Mouse (Mus musculus): Measurements from ENCODE around the gene Sash1. TPM values are rescaled to one million over a fixed set of nuclear protein-coding genes. Genes with fewer than 3 reads are reported as not detected.

Gene Sash1
- total and polyA plus RNA-seq, 3 experiments: 0.16 TPM; not detected in 2

DNA sequence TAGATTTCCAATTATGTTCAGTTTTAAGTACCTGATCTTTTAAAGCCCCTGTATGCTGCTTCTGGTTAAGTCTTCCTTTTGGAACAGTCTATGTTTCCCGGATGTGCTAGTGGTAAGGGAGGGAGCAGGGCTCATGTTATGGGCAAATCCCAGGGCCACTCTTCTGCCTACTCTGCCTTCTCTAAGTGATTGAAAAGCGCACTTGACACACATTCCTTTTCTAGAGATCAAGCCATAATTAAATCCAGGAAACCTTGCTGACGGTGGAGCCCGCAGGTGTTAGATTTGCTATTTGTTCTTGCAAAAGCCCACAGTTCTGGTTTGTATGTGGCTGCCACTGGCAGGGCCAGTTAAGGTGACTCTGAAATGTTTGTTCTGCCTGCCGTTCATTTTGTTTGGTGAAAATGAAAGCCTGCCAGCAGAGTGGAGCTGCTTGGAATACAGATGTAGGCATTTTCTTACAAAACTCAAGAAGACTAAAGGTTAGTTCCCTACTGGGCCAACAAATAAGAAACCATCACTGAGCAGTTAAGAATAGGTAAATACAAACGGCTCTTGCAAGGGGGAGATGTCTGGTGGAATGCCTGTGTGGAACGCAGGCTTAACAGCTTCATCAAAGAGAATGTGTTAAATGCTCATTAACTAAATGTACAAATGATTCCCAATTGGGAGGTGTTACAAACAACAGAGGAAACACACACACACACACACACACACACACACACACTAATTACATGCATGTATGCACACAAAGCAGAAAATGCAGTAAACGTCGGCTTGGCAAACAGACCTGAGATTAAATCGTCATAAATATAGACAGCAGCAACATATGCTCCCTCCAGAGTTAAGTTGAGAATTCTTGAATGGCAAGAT lies 43.1 kb upstream of the Sash1 start:
- Histone ChIP-seq H3K36me3 (replicated peaks) (no peaks in the 10 kb centered on the region), H3K9me3 (replicated peaks) (peaks cover 6% of the 10 kb centered on the region), H3K4me3 (ENCODE audit: low read depth, low read length) (no peak overlapping the region), H3K27me3 (ENCODE audit: insufficient read depth, low read length) (no peaks in the 10 kb centered on the region), H3K4me1 (ENCODE audit: insufficient read depth, low read depth, low read length) (no peaks in the 10 kb centered on the region)
- TF ChIP-seq GATA2 (IDR thresholded peaks at IDR 0.05; ENCODE audit: borderline replicate concordance, low read depth, low read length) (no peak), CTCF (IDR thresholded peaks at IDR 0.05; ENCODE audit: low read depth, low read length) (no peak), GATA1 (IDR thresholded peaks at IDR 0.05; ENCODE audit: borderline replicate concordance, low read length) (no peak), TAL1 (conservative IDR thresholded peaks at IDR 0.05; ENCODE audit: low read depth, low read length) (no peak), POLR2AphosphoS5 (IDR thresholded peaks at IDR 0.05; ENCODE audit: insufficient replicate concordance, low read depth, low read length) (no peak)
- no peak for ATAC-seq (ENCODE audit: extremely low read depth, insufficient number of reproducible peaks, low FRiP score, poor library complexity, severe bottlenecking)
- DNase-seq (ENCODE audit: low spot score): no peak

DNA sequence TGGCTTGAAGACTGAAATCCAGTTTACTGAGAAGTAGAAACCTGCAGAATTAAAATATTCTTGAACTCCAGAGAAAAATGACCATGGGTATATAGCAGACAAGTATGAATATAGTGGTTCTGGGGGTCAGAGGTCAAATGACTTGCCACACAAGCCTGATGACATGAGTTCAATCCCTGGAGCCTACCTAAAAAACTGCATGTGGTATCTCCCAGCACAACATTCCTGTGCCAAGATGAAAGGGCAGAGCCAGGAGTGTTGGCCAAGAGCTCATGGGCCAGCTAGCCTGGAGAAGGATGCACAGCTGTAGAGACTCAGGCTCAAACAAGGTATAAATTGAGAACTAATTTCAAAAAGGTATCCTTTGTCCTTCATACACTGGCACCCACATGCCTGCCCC lies 42.4 kb upstream of the Sash1 start:
- 0 out of 2 replicates have a peak, but pooled peaks cover 4% of the 10 kb centered on the region for H3K9me3 ChIP-seq (replicated peaks)
- no peak for ATAC-seq (ENCODE audit: extremely low read depth, insufficient number of reproducible peaks, low FRiP score, poor library complexity, severe bottlenecking)
- no peaks in the 10 kb centered on the region for H3K27me3 ChIP-seq (ENCODE audit: insufficient read depth, low read length)
- no peaks in the 10 kb centered on the region for H3K4me1 ChIP-seq (ENCODE audit: insufficient read depth, low read depth, low read length)
- no peak for DNase-seq (ENCODE audit: low spot score)
- no peak overlapping the region for H3K4me3 ChIP-seq (ENCODE audit: low read depth, low read length)
- H3K36me3 ChIP-seq (replicated peaks): no peaks in the 10 kb centered on the region
- TF ChIP-seq CTCF (IDR thresholded peaks at IDR 0.05; ENCODE audit: low read depth, low read length): no peak

DNA sequence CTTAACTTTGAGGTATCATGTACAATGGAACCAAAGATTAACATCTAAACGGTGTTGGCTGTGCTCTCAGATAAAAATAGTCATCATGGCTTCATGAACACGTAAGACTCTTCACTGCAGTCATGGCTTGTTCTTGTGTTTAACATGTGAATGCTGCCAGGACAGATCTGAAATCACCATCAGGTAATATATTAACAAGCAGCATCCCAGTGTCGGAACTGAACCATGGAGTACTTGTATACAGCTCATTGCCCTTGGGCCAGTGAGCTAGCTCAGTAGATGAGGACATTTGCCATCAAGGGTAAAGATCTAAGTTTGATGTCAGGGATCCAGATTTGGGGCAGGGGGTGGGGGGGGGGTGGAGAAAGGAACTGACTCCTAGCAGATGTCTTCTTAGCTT lies 41.0 kb upstream of the Sash1 start:
- Histone ChIP-seq H3K27me3 (ENCODE audit: insufficient read depth, low read length) (no peaks in the 10 kb centered on the region), H3K4me3 (ENCODE audit: low read depth, low read length) (no peak overlapping the region), H3K9me3 (replicated peaks) (0 out of 2 replicates have a peak, but pooled peaks cover 4% of the 10 kb centered on the region), H3K36me3 (replicated peaks) (no peaks in the 10 kb centered on the region), H3K4me1 (ENCODE audit: insufficient read depth, low read depth, low read length) (no peaks in the 10 kb centered on the region)
- TF ChIP-seq GATA1 (IDR thresholded peaks at IDR 0.05; ENCODE audit: borderline replicate concordance, low read length) (no peak), TAL1 (conservative IDR thresholded peaks at IDR 0.05; ENCODE audit: low read depth, low read length) (no peak), CTCF (IDR thresholded peaks at IDR 0.05; ENCODE audit: low read depth, low read length) (no peak), POLR2AphosphoS5 (IDR thresholded peaks at IDR 0.05; ENCODE audit: insufficient replicate concordance, low read depth, low read length) (no peak), GATA2 (IDR thresholded peaks at IDR 0.05; ENCODE audit: borderline replicate concordance, low read depth, low read length) (no peak)
- DNase-seq (ENCODE audit: low spot score): no peak
- no peak for ATAC-seq (ENCODE audit: extremely low read depth, insufficient number of reproducible peaks, low FRiP score, poor library complexity, severe bottlenecking)

DNA sequence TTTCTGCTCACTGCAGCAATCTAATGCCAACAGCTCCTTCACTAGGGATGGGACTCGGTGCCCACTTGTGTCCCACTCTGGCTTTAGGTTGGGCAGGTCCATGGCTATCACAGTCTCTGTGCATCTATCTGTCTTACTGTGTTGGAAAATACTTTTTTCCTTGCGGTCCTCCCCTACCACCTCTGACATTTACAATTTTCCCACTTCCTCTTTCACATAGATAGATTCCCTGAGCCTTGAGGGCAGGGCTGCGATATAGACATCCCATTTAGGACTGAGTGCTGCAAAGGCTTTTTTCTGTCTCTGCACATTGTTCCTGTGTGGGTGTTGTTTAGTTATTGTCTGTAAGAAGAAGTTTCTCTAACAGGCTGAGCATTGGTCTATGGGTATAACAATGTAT lies 40.4 kb upstream of the Sash1 start:
- peaks cover 6% of the 10 kb centered on the region for H3K9me3 ChIP-seq (replicated peaks)
- H3K36me3 ChIP-seq (replicated peaks): no peaks in the 10 kb centered on the region
- DNase-seq (ENCODE audit: low spot score) (no peak), ATAC-seq (ENCODE audit: extremely low read depth, insufficient number of reproducible peaks, low FRiP score, poor library complexity, severe bottlenecking) (no peak)
- no peaks in the 10 kb centered on the region for H3K4me1 ChIP-seq (ENCODE audit: insufficient read depth, low read depth, low read length)
- no peaks in the 10 kb centered on the region for H3K27me3 ChIP-seq (ENCODE audit: insufficient read depth, low read length)
- TF ChIP-seq GATA1 (IDR thresholded peaks at IDR 0.05; ENCODE audit: borderline replicate concordance, low read length): no peak
- no peak for TF ChIP-seq GATA2 (IDR thresholded peaks at IDR 0.05; ENCODE audit: borderline replicate concordance, low read depth, low read length)
- TF ChIP-seq CTCF (IDR thresholded peaks at IDR 0.05; ENCODE audit: low read depth, low read length): no peak
- TF ChIP-seq TAL1 (conservative IDR thresholded peaks at IDR 0.05; ENCODE audit: low read depth, low read length): no peak
- TF ChIP-seq POLR2AphosphoS5 (IDR thresholded peaks at IDR 0.05; ENCODE audit: insufficient replicate concordance, low read depth, low read length): no peak
- no peak overlapping the region for H3K4me3 ChIP-seq (ENCODE audit: low read depth, low read length)

DNA sequence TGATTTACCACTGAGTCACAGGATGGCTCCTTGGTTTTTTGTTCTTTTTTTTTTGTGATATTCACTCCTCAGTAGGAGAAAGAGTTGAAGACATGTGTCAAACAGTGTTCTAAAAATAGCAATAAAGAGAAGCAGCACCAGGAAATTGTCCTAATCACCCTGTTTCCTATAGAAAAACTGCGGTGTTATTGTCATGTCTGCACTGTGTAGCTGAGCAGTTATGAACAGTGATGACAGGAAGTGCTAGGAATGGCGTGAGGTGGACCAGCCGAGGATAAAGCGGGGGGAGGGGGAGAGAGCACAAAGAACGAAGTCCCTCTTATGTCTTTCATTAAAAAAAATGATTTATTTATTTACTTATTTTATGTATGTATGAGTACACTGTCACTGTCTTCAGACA lies 39.4 kb upstream of the Sash1 start:
- H3K4me3 ChIP-seq (ENCODE audit: low read depth, low read length): no peak overlapping the region
- no peaks in the 10 kb centered on the region for H3K36me3 ChIP-seq (replicated peaks)
- ATAC-seq (ENCODE audit: extremely low read depth, insufficient number of reproducible peaks, low FRiP score, poor library complexity, severe bottlenecking): no peak

DNA sequence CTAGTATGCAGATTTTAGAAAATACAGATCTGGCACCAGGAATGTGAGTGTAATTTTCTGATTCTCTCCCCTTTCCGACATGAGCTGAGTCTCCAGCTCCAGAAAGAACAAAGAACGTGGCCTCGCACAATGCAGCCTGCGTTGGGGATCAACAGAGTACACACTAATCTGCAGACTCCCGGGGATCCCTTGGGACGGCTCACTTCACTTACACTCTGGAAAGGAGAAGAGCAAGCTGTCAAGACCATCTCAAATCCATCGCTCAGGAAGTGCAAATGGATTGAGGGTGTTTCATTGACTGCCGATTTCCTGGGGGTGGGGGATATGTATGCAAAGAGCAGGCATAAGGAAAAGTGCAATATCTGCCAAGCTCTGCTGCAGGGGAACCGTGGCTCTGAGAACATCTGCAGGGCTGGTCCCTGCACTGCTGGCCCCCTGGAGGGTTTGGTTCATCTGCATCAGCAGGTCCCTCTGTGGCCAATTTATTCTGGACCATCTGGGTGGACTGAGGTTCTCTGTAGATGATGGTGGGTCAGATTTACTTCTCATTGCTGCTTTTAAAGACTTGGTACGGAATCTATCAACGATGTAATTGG lies 35.3 kb upstream of the Sash1 start:
- no peak for DNase-seq (ENCODE audit: low spot score)
- no peaks in the 10 kb centered on the region for H3K4me1 ChIP-seq (ENCODE audit: insufficient read depth, low read depth, low read length)
- H3K4me3 ChIP-seq (ENCODE audit: low read depth, low read length): no peak overlapping the region
- no peak for ATAC-seq (ENCODE audit: extremely low read depth, insufficient number of reproducible peaks, low FRiP score, poor library complexity, severe bottlenecking)
- peaks cover 14% of the 10 kb centered on the region for H3K9me3 ChIP-seq (replicated peaks)
- TF ChIP-seq GATA2 (IDR thresholded peaks at IDR 0.05; ENCODE audit: borderline replicate concordance, low read depth, low read length) (no peak), GATA1 (IDR thresholded peaks at IDR 0.05; ENCODE audit: borderline replicate concordance, low read length) (no peak)
- no peaks in the 10 kb centered on the region for H3K27me3 ChIP-seq (ENCODE audit: insufficient read depth, low read length)
- no peaks in the 10 kb centered on the region for H3K36me3 ChIP-seq (replicated peaks)

More for the DNA sequence above, 39.4 kb upstream of the Sash1 start:
- Histone ChIP-seq H3K27me3 (ENCODE audit: insufficient read depth, low read length) (no peaks in the 10 kb centered on the region), H3K4me1 (ENCODE audit: insufficient read depth, low read depth, low read length) (no peaks in the 10 kb centered on the region), H3K9me3 (replicated peaks) (peaks cover 10% of the 10 kb centered on the region)
- TF ChIP-seq CTCF (IDR thresholded peaks at IDR 0.05; ENCODE audit: low read depth, low read length) (no peak), GATA1 (IDR thresholded peaks at IDR 0.05; ENCODE audit: borderline replicate concordance, low read length) (no peak), GATA2 (IDR thresholded peaks at IDR 0.05; ENCODE audit: borderline replicate concordance, low read depth, low read length) (no peak), POLR2AphosphoS5 (IDR thresholded peaks at IDR 0.05; ENCODE audit: insufficient replicate concordance, low read depth, low read length) (no peak), TAL1 (conservative IDR thresholded peaks at IDR 0.05; ENCODE audit: low read depth, low read length) (no peak)
- no peak for DNase-seq (ENCODE audit: low spot score)

All from G1E (cell line).